Mouse (Mus musculus) heart, embryonic 13.5 days (tissue): ENCODE data around the gene Syna. TPM values are rescaled to one million over a fixed set of nuclear protein-coding genes. Genes with fewer than 3 reads are reported as not detected.

Source experiments
- ATAC-seq: fragments of 200-750 bp; cut with Nextera tagmentation; 2 replicates; pipeline ENCODE4 v1.8.0; 2017; ENCODE audit warnings: moderate TSS enrichment; ENCODE audit not compliant: insufficient number of reproducible peaks, low FRiP score, low TSS enrichment; ENCODE audit errors: extremely low read depth
- H3K27ac ChIP-seq: fragments of 300-500 bp; sonication (generic); replicated peaks from 2 replicates; pipeline ENCODE4 v1.5.1; 2015; ENCODE audit warnings: moderate library complexity, mild to moderate bottlenecking, inconsistent platforms
- H3K27me3 ChIP-seq: fragments of 300-500 bp; sonication (generic); replicated peaks from 2 replicates; pipeline ENCODE4 v1.6.1; 2015; ENCODE audit warnings: mild to moderate bottlenecking, inconsistent platforms
- H3K36me3 ChIP-seq: fragments of 300-500 bp; sonication (generic); 2 replicates; pipeline ENCODE4 v1.6.1; 2015; ENCODE audit warnings: mild to moderate bottlenecking, inconsistent platforms
- H3K4me1 ChIP-seq: fragments of 300-500 bp; sonication (generic); 2 replicates; pipeline ENCODE4 v1.6.1; 2015; ENCODE audit warnings: inconsistent platforms
- H3K4me2 ChIP-seq: fragments of 300-500 bp; sonication (generic); 2 replicates; pipeline ENCODE4 v1.6.1; 2015; ENCODE audit warnings: inconsistent platforms, mild to moderate bottlenecking, moderate library complexity
- H3K4me3 ChIP-seq: fragments of 300-500 bp; sonication (generic); 2 replicates; pipeline ENCODE4 v1.5.1; 2015; ENCODE audit warnings: moderate library complexity, mild to moderate bottlenecking, inconsistent platforms
- H3K9ac ChIP-seq: fragments of 300-500 bp; sonication (generic); 2 replicates; pipeline ENCODE4 v1.6.1; 2015; ENCODE audit warnings: inconsistent platforms, mild to moderate bottlenecking, moderate library complexity
- H3K9me3 ChIP-seq: fragments of 300-500 bp; sonication (generic); 2 replicates; pipeline ENCODE4 v1.6.1; 2016; ENCODE audit warnings: inconsistent platforms
- WGBS: fragments of 180-500 bp; shearing (Covaris S2); methylation state at CpG from one replicate; pipeline ENCODE4 v1.1.7; 2015; ENCODE audit warnings: mixed read lengths; 5-methylcytosine and 5-hydroxymethylcytosine counted together
- polyA plus RNA-seq: library from polyadenylated mRNA; unstranded; fragments of >200 nt; fragmentation: Nextera tagmentation; extraction: Ambion mirVana; gene quantifications from 2 replicates; pipeline ENCODE4 v1.2.1, GENCODE M21; 2015

The Syna gene
- polyA plus RNA-seq, 1 experiment from 2014 or later = not detected

DNA sequence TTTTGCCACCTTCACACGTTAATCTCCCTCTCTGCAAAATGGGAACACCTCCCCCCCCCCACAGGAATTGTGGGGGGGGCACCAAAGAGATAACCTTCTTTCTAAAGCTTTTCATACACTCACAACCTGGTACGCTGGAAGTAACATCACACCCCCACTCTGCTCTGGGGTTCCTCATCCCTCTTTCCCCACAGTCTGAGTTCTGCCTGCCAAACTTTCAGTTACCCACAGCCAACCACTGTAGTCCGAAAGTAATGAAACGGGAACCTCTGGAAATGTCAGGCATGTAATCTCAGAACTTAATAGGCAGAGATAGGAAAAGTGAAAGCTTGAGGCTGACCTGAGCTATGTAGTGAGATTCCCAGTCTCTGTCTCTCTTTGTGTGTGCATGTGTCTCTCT is 7.5 kb upstream of the Syna start:
- Histone ChIP-seq H3K4me2 (no peak overlapping the region), H3K4me3 (no peak overlapping the region), H3K36me3 (no peaks in the 10 kb centered on the region), H3K9ac (no peak overlapping the region), H3K27me3 (no peaks in the 10 kb centered on the region), H3K9me3 (no peaks in the 10 kb centered on the region), H3K4me1 (peaks cover 15% of the 10 kb centered on the region), H3K27ac (no peak overlapping the region)
- no peak for ATAC-seq
- 61% methylated on average over 4 of the region's 4 CpGs for WGBS

- 76% methylated on average over 6 of the region's 6 CpGs for WGBS
- no peak overlapping the region for H3K4me3 ChIP-seq
- 0 out of 2 replicates have a peak, but pooled peaks cover 6% of the 10 kb centered on the region for H3K4me1 ChIP-seq
- ATAC-seq = no peak
- H3K27ac ChIP-seq = no peak overlapping the region
- H3K27me3 ChIP-seq = no peaks in the 10 kb centered on the region
- H3K36me3 ChIP-seq = no peaks in the 10 kb centered on the region
- H3K4me2 ChIP-seq = no peak overlapping the region
- H3K9ac ChIP-seq = no peak overlapping the region
- H3K9me3 ChIP-seq = no peaks in the 10 kb centered on the region
Observed at GRCm38 (mm10) chr5:134565696-134566095, 5.7 kb upstream of the Syna start.

GRCm38 (mm10) chr5:134564272-134564671 is 4.3 kb upstream of the Syna start:
- WGBS = 91% methylated on average over 2 of the region's 2 CpGs
- Histone ChIP-seq H3K27ac (no peak overlapping the region), H3K9me3 (no peaks in the 10 kb centered on the region), H3K4me1 (0 out of 2 replicates have a peak, but pooled peaks cover 6% of the 10 kb centered on the region), H3K4me2 (no peak overlapping the region), H3K4me3 (no peak overlapping the region), H3K36me3 (no peaks in the 10 kb centered on the region), H3K9ac (no peak overlapping the region), H3K27me3 (no peaks in the 10 kb centered on the region)
- no peak for ATAC-seq

DNA sequence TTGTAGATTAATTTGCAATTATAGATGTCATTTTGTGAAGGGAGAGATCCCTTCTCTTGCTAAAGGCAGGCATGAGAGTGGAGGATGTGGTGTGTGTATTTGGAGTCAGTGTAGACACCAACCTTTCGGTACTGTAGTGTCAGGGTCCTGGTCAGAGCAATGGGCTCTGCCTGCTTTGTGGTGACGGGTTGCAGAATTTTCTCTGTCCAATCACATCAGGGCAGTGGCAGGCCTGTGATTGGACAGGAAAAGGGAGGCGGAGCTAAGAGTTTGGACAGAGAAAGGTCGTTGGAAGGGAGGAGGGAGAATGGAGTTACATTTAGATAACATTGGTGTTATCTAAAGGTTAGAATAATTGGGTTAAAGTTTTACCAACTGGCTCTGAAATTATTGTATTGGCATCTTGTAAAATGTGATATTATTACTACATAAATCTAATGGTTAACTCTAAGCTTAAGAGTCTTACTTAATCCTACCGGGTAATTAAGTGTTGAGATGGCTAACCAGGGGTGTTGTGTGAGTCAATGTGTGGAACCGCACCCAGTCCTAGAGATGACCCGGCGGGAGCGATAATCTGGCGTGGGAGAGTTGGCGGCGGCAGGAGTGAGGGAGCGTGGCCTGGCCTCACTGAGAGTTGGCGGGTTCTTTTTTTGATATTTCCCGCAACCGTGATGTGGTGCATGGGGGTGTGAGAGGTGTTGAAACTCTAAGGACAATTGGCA is 640 bp upstream of the Syna start:
- H3K4me1 ChIP-seq = peaks cover 5% of the 10 kb centered on the region
- H3K27me3 ChIP-seq = no peaks in the 10 kb centered on the region
- WGBS = 74% methylated on average over 16 of the region's 16 CpGs
- H3K9ac ChIP-seq = no peak overlapping the region
- H3K36me3 ChIP-seq = no peaks in the 10 kb centered on the region
- H3K9me3 ChIP-seq = no peaks in the 10 kb centered on the region
- no peak overlapping the region for H3K27ac ChIP-seq
- no peak overlapping the region for H3K4me2 ChIP-seq
- H3K4me3 ChIP-seq = no peak overlapping the region
- no peak for ATAC-seq

GRCm38 (mm10) chr5:134555463-134556164 is 4.4 kb downstream of the Syna start:
- Histone ChIP-seq H3K27ac (peak overlapping the region; percentile 49), H3K9me3 (no peaks in the 10 kb centered on the region), H3K27me3 (no peaks in the 10 kb centered on the region; the same call in 1 of the 2 replicates), H3K36me3 (no peaks in the 10 kb centered on the region), H3K4me1 (peaks cover 31% of the 10 kb centered on the region), H3K4me3 (0 out of 2 replicates have a peak overlapping the region, but pooled peaks have one; percentile 5), H3K4me2 (peak overlapping the region; percentile 43), H3K9ac (no peak overlapping the region)
- no peak for ATAC-seq
- 10% methylated on average over 20 of the region's 20 CpGs for WGBS

GRCm38 (mm10) chr5:134553951-134554546 is 5.9 kb downstream of the Syna start:
- H3K27ac ChIP-seq = no peak overlapping the region
- no peaks in the 10 kb centered on the region; the same call in 1 of the 2 replicates for H3K27me3 ChIP-seq
- no peak overlapping the region for H3K9ac ChIP-seq
- peaks cover 37% of the 10 kb centered on the region for H3K4me1 ChIP-seq
- no peaks in the 10 kb centered on the region for H3K36me3 ChIP-seq
- H3K4me3 ChIP-seq = no peak overlapping the region
- no peak for ATAC-seq
- 72% methylated on average over 5 of the region's 5 CpGs for WGBS
- H3K4me2 ChIP-seq = no peak overlapping the region
- no peaks in the 10 kb centered on the region for H3K9me3 ChIP-seq

- peak within 1 kb of the TSS; percentile 94 for H3K9ac ChIP-seq
- peaks cover 44% of the 10 kb centered on the region for H3K4me1 ChIP-seq
- peak within 1 kb of the TSS; percentile 86 for H3K4me3 ChIP-seq
- H3K4me2 ChIP-seq = peak within 1 kb of the TSS; percentile 92
- H3K27ac ChIP-seq = peak within 1 kb of the TSS; percentile 92
- peak; percentile 83 for ATAC-seq
- H3K27me3 ChIP-seq = no peaks in the 10 kb centered on the region; the same call in 1 of the 2 replicates
- no peaks in the 10 kb centered on the region for H3K36me3 ChIP-seq
- WGBS = 2% methylated on average over 49 of the region's 61 CpGs
- H3K9me3 ChIP-seq = no peaks in the 10 kb centered on the region
Observed at GRCm38 (mm10) chr5:134552110-134552972, 7.6 kb downstream of the Syna start, which contains the start of gene Clip2. Clip2 (minus strand) TSS chr5:134552434.

DNA sequence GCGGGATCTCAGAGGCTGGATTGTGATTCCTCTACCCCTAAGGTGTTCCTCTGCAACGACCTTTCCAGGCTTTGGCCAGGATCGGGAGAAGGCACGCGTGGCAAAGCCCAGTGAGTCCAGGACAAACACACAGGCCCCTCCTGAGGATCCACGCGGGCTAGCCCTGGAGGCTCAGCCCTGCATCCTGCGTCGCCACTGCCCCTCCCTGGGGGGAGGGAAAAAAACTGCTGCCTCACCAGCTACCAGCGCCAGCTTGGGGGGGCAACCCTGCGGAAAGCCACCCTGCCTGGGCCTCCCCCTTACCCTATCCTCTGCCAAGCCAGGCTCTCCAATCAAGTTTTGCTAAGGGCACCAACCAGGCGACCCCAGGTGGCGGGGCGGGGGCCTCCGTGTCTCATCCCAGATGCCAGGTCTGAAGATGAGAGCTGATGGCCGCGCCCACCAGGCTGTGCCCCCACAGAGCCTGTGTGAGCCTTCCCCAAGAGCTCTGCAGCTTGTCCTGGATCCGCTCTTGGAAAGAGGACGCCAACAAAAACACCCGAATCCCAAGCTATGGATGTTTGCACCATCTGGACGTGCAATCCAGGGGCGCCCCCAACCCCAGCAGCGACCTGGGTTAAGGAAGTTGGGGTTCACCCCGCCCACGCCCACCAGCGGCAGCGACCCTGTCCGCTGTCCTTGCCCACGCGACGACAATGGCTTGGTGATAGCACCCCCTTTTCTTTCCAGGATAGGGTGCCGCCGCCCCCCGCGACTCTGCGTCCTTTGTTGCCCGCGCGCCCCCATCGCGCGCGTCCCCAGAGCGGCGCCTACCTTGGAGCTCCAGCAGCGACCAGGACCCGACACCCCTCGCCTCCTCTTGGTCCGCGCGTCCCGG is 8.5 kb downstream of the Syna start:
- Histone ChIP-seq H3K4me3 (peak overlapping the region; percentile 86), H3K4me1 (peaks cover 44% of the 10 kb centered on the region), H3K27ac (peak overlapping the region; percentile 92), H3K36me3 (no peaks in the 10 kb centered on the region), H3K9me3 (no peaks in the 10 kb centered on the region), H3K9ac (peak overlapping the region; percentile 94), H3K27me3 (no peaks in the 10 kb centered on the region; the same call in 1 of the 2 replicates), H3K4me2 (peak overlapping the region; percentile 92)
- ATAC-seq = no peak; the same call in 1 of the 2 replicates
- WGBS = 2% methylated on average over 52 of the region's 52 CpGs

- Histone ChIP-seq H3K36me3 (no peaks in the 10 kb centered on the region), H3K27ac (peak overlapping the region; percentile 92), H3K27me3 (no peaks in the 10 kb centered on the region; the same call in 1 of the 2 replicates), H3K4me1 (peaks cover 41% of the 10 kb centered on the region), H3K9me3 (no peaks in the 10 kb centered on the region), H3K4me2 (peak overlapping the region; percentile 92), H3K4me3 (peak overlapping the region; percentile 86), H3K9ac (peak overlapping the region; percentile 94)
- ATAC-seq = no peak
- 8% methylated on average over 6 of the region's 6 CpGs for WGBS
Observed at GRCm38 (mm10) chr5:134550836-134551232, 9.1 kb downstream of the Syna start.

GRCm38 (mm10) chr5:134549640-134550168 is 10.3 kb downstream of the Syna start:
- Histone ChIP-seq H3K36me3 (no peaks in the 10 kb centered on the region), H3K9me3 (no peaks in the 10 kb centered on the region), H3K27me3 (no peaks in the 10 kb centered on the region; the same call in 1 of the 2 replicates), H3K4me3 (no peak overlapping the region; the same call in 1 of the 2 replicates), H3K4me1 (peaks cover 32% of the 10 kb centered on the region), H3K27ac (no peak overlapping the region), H3K9ac (no peak overlapping the region), H3K4me2 (peak overlapping the region; percentile 20; the same call in 1 of the 2 replicates)
- ATAC-seq = no peak
- 78% methylated on average over 3 of the region's 3 CpGs for WGBS
